Mouse (Mus musculus) lung, adult 2 months (tissue): Measurements from ENCODE around the gene Rims1. TPM values are rescaled to one million over a fixed set of nuclear protein-coding genes. Genes with fewer than 3 reads are reported as not detected.
A peak's percentile ranks its signal among the peaks of the same experiment; 100 is the strongest.

Experiments
- DNase-seq: peaks from one replicate; pipeline ENCODE4 v3.0.0; 2022
- H3K4me1 ChIP-seq: fragments of 200-500 bp; 2 replicates; pipeline ENCODE4 v1.6.1; 2011; ENCODE audit warnings: low read length; ENCODE audit not compliant: control insufficient read depth, insufficient read depth
- H3K4me3 ChIP-seq: fragments of 200-500 bp; replicated peaks from 2 replicates; pipeline ENCODE3; 2011; ENCODE audit warnings: low read depth, mild to moderate bottlenecking, control low read depth, low read length; ENCODE audit errors: extremely low read depth
- CTCF ChIP-seq: fragments of 200-500 bp; IDR thresholded peaks from 2 replicates; pipeline ENCODE4 v1.5.1; 2011; ENCODE audit warnings: mild to moderate bottlenecking, low read length, control low read depth; ENCODE audit not compliant: insufficient read depth
- POLR2A ChIP-seq: fragments of 200-500 bp; IDR thresholded peaks from 2 replicates; pipeline ENCODE4 v1.6.1; 2011; ENCODE audit warnings: low read depth, mild to moderate bottlenecking, control low read depth, low read length, borderline replicate concordance; ENCODE audit errors: extremely low read depth
- WGBS: fragments of 180-500 bp; shearing (Covaris S2); methylation state at CpG from one replicate; pipeline ENCODE4 v1.1.7; 2018; 5-methylcytosine and 5-hydroxymethylcytosine counted together
- polyA plus RNA-seq: library from polyadenylated mRNA; depleted of rRNA; stranded (reverse); fragments of >200 nt; gene quantifications from 2 replicates; pipeline ENCODE4 v1.2.3, GENCODE M21; 2012

Gene Rims1
- polyA plus RNA-seq, 1 experiment: 0.13 TPM

DNA sequence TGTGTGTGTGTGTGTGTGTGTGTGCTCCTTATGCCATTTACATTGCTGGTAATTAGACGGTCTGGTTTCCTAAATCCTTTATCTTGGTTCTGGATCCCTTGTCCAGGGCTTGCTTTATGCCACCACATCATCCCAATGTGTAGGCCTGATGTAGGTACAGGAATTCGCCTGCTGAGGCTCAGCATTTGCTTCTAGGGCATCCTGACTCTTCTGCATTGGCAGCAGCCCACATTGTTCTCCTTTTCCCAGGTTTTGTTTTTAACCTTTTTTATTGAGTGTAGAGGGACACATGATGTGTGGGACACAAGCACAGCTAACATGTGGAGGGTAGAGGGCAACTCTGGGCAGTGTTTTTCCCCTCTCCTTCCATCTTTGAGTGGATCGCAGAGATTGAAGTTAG is 166.1 kb downstream of the Rims1 start:
- no peak overlapping the region for H3K4me3 ChIP-seq
- DNase-seq: no peak
- 79% methylated on average over 3 of the region's 3 CpGs for WGBS
- no peaks in the 10 kb centered on the region for H3K4me1 ChIP-seq
- TF ChIP-seq CTCF (no peak), POLR2A (no peak)

GRCm38 (mm10) chr1:22633871-22634270 is 171.9 kb downstream of the Rims1 start:
- no peak for DNase-seq
- Histone ChIP-seq H3K4me1 (no peaks in the 10 kb centered on the region), H3K4me3 (no peak overlapping the region)
- 84% methylated on average over 2 of the region's 2 CpGs for WGBS
- no peak for TF ChIP-seq POLR2A
- no peak for TF ChIP-seq CTCF

DNA sequence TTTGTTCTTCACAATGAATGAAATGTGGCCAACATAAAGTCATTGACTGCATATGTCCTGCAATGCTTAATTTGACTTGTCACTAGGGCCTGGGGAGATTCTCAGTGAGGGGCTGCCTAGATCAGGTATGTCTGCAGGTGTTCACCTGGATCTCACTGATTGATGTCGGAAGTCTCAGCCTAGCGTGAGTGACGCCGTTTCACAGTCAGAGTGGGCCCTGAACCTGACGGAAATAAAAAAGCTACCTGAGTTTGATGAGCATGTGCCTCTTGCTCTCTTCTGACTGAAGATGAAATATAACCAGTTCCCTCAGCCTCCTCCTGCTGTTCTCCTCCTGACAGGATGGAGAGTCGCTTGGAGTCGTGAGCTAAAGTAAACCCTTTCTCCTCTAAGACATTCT is 173.2 kb downstream of the Rims1 start:
- no peak for DNase-seq
- Histone ChIP-seq H3K4me3 (no peak overlapping the region), H3K4me1 (no peaks in the 10 kb centered on the region)
- TF ChIP-seq CTCF (no peak), POLR2A (no peak)
- WGBS: 72% methylated on average over 7 of the region's 7 CpGs

- 89% methylated on average over 6 of the region's 6 CpGs for WGBS
- Histone ChIP-seq H3K4me1 (no peaks in the 10 kb centered on the region), H3K4me3 (no peak overlapping the region)
- no peak for DNase-seq
- TF ChIP-seq POLR2A (no peak), CTCF (no peak)
Measured at GRCm38 (mm10) chr1:22631991-22632390, 173.8 kb downstream of the Rims1 start.

DNA sequence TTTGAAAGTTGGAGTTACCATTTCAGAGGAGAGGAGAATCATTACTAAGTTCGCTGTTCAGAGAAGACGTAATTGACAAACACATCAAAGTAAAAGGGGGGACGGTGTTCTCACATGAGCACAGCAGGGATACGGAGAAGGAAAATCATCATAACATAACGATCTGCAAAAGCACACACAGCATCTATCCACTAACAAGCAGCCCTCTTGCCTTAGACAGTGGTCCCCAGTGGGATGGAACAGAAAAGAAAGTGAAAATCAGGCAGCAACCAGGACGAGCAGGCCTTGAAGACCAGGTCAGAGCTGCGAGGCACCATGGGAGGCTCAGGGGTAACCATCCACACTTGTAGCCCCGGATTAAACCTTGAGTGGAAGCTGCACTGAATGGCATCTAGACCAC is 176.8 kb downstream of the Rims1 start:
- WGBS: 82% methylated on average over 8 of the region's 8 CpGs
- no peak for TF ChIP-seq CTCF
- no peak for TF ChIP-seq POLR2A
- no peak for DNase-seq
- Histone ChIP-seq H3K4me3 (no peak overlapping the region), H3K4me1 (no peaks in the 10 kb centered on the region)

GRCm38 (mm10) chr1:22627013-22627412 is 178.8 kb downstream of the Rims1 start:
- WGBS: 21% methylated on average over 5 of the region's 5 CpGs
- no peak overlapping the region for H3K4me3 ChIP-seq
- no peak for DNase-seq
- no peaks in the 10 kb centered on the region for H3K4me1 ChIP-seq
- TF ChIP-seq POLR2A (no peak), CTCF (0 out of 2 replicates have a peak, but pooled peaks have one; percentile 13)

DNA sequence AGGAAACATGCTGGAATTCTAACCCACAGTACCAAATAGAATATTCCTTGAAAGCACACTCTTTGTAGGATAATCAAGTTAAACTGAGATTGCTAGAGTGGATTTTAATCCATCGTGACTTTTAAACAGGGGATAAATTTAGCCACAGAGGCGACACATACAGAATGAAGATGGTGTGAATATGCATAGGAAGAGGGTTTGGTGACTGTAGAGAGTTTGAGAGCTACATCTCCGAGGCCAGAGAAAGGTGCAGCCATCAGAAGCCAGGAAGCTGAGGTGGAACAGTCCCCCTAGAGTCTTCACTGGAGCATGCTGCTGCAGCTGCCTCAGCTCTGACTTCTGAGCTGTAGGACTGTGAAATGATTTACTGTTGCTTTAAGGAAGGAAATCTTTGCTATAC is 179.5 kb downstream of the Rims1 start:
- H3K4me3 ChIP-seq: no peak overlapping the region
- DNase-seq: no peak
- 50% methylated on average over 3 of the region's 3 CpGs for WGBS
- TF ChIP-seq CTCF (no peak), POLR2A (no peak)
- H3K4me1 ChIP-seq: no peaks in the 10 kb centered on the region

DNA sequence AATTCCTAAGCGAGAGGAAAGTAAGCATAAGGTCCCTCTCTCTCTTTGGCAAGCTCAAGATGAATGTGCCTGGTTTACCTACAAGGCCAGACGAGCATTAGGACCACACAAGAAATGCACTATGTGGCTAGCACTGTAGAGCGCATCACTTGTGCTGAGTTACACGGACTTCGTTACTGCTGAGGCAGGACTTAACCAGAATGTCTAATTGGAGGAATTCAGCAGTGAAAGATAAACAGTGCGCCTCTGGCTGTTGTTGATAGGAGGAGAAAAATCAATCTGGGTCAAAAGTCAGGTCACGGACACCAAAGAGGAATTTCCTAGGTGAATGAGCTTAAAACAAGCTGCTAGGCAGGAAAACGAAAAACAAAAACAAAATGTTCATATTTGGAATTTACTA is 185.0 kb downstream of the Rims1 start:
- WGBS: 57% methylated on average over 8 of the region's 8 CpGs
- H3K4me3 ChIP-seq: no peak overlapping the region
- H3K4me1 ChIP-seq: no peaks in the 10 kb centered on the region
- no peak for DNase-seq
- TF ChIP-seq CTCF (no peak), POLR2A (no peak)

- Histone ChIP-seq H3K4me1 (no peaks in the 10 kb centered on the region), H3K4me3 (no peak overlapping the region)
- TF ChIP-seq CTCF (no peak), POLR2A (no peak)
- no peak for DNase-seq
- WGBS: 56% methylated on average over 4 of the region's 4 CpGs
Measured at GRCm38 (mm10) chr1:22615601-22616000, 190.2 kb downstream of the Rims1 start.

- no peak for DNase-seq
- TF ChIP-seq CTCF (no peak), POLR2A (no peak)
Measured at GRCm38 (mm10) chr1:22613609-22614008, 192.2 kb downstream of the Rims1 start.

GRCm38 (mm10) chr1:22604329-22605044 is 201.3 kb downstream of the Rims1 start:
- TF ChIP-seq CTCF: peak; percentile 12; the same call in 1 of the 2 replicates
- no peak for TF ChIP-seq POLR2A
- no peak for DNase-seq
- 66% methylated on average over 18 of the region's 18 CpGs for WGBS
- Histone ChIP-seq H3K4me1 (no peaks in the 10 kb centered on the region), H3K4me3 (no peak overlapping the region)

More at GRCm38 (mm10) chr1:22613609-22614008, 192.2 kb downstream of the Rims1 start:
- Histone ChIP-seq H3K4me1 (no peaks in the 10 kb centered on the region), H3K4me3 (no peak overlapping the region)
- WGBS: 70% methylated on average over 3 of the region's 3 CpGs
